Mouse (Mus musculus): ENCODE measurements around the gene Sipa1l3.
A peak's percentile ranks its signal among the peaks of the same experiment; 100 is the strongest.

Sipa1l3 gene

GRCm38 (mm10) chr7:29518421-29519210 lies at the start of gene Sipa1l3:
Gene Sipa1l3 (minus strand): TSS chr7:29518641.
- peak; percentile 97 to 99 for DNase-seq

DNA sequence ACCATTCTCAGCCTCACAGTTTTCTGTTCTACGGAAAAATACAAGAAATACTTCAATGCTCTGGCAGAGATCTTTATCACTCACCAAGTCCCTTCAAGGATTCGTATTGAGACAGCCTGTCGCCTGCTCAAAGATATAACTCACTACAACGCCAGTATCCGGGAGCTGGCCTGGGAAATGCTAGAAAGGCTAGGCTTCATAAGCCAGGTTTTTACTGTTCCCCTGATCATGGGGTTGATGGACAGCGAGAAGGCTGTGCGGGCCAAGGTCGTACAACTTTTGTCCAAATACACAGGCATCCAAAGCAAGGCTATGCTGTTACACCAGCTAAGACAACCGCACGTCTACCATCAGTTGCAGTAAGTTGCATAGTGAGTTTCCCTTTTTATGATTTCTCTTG lies 44.6 kb upstream of the Sipa1l3 start:
- DNase-seq = no peak

DNA sequence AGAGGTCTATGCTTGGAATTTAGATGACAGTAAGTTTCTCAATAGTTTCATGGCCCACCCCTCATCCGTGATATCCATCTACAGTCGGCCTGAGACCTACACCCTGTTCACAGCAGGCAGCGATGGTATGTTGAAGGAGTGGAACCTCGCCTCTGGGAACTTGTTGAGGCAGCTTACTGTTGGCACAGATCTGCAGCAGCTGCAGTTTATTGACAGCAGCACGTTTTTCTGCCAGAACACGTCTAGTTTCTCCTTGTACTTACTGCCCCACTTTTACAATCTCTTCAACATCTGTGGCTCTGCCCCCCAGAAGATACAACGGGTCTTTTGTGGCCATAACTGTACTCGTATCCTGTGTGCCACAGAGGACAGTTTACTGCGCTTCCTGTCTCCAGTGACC lies 42.6 kb upstream of the Sipa1l3 start:
- no peak for DNase-seq

DNA sequence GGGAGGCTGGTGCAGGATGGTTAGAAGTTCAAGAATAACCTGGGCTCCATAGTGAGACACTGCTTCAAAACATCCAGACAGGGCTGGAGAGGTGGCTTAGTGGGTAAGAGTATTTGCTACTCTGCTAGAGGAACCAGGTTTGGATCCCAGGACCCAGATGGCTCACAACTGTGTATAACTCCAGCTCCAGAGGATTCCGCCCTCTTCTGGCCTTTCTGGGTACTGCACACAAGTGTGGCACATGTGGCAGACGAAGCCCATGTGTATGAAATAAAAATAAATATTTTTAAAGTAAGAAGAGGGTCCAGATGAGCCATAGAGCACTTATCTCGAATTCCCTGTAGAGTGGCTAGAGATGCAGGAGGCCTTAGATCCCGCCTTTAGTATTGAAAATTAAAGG lies 40.8 kb upstream of the Sipa1l3 start:
- DNase-seq = peak; percentile 23 to 37

DNA sequence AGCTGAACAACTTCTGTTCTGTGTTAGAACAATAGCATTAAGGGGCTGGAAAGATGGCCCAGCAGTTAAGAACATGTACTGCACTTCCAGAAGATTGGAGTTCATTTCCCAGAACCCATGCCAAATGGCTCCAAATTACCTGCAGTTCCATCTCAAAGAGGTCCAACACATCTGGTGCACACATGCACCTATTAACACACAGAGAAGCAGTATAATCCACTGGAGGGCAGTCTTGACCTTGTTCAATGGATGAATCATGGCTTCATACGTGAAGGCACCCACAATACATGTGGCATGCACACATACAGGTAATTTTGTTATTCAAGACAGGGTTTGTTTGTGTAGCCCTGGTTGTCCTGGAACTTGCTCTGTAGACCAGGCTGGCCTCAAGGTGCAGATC lies 40.3 kb upstream of the Sipa1l3 start:
- DNase-seq = no peak

DNA sequence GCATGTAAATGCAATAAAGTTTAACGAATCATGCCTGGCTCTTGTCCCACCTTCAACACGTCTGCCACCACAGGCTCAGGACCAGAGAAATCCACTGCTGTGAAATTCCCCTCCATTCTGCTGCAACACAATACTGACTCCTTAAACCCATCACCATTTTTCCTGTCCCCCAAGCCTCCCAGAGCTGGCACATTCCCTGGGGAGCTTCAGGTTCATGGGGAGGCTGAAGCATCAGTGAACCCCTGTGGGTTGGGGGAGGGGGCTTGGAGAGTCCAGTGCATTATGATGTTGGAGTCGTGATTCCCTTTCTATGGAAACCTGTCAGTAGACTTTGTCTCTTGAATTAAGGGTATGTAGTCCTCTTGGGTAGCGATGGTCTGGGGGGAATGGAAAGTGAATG lies 37.8 kb upstream of the Sipa1l3 start:
- DNase-seq = no peak

- DNase-seq = no peak
Measured at GRCm38 (mm10) chr7:29555521-29555920, 37.1 kb upstream of the Sipa1l3 start.

- DNase-seq = no peak
Measured at GRCm38 (mm10) chr7:29555051-29555450, 36.6 kb upstream of the Sipa1l3 start.

DNA sequence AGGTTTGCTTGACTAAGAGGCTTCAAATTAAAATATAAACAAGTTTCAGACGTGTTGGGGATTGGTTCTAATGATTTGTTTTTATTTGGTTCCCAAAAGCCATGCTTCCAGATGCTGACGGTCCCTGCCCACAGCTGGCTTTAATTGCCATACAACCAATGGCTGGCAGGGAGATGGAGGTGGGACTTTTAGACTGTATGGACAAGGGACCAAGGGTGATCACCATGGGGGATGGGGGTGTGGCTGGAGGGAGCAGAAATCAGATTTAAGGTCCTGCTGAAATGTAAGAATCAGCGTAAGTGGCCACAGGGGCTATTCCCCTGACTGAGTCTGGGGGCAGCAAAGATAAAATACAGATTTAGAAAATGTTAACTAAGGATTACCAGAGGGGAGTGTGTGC lies 32.2 kb upstream of the Sipa1l3 start:
- DNase-seq = no peak

DNA sequence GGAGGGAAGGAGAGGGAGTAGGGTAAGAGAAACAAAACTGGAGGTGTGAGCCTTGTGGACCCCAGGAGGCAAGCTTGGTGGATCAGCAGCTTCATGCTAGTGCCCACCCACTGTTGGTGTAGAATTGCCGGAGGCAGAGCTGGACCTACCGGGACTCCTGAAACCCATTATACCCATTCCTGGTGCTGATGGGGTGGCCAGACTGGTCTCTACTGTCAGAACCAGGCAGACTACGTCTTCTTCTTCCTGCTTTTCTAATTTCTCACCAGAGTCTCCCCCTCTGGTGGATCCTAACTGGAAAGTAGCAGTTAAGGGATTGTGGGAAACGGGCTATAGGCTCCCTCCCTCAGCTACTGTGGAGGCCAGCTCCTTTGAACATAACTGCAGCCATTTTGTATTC lies 23.2 kb upstream of the Sipa1l3 start:
- no peak for DNase-seq

DNA sequence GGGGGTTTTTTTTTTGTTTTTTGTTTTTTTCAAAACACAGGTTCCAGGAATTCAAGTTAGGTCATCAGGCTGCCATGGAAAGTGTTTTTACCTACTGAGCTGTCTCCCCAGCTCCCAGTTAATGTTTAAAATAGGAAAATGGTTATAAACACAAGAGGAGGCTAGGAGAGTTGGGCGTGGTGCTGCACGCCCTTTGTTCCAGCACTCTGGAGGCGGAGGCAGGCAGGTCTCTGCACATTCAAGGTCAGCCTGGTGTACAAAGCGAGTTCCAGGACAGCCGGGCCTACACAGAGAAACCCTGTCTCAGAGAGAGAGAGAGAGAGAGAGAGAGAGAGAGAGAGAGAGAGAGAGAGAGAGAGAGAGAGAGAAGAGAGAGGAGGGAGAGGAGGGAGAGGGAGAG lies 22.7 kb upstream of the Sipa1l3 start:
- DNase-seq = no peak

DNA sequence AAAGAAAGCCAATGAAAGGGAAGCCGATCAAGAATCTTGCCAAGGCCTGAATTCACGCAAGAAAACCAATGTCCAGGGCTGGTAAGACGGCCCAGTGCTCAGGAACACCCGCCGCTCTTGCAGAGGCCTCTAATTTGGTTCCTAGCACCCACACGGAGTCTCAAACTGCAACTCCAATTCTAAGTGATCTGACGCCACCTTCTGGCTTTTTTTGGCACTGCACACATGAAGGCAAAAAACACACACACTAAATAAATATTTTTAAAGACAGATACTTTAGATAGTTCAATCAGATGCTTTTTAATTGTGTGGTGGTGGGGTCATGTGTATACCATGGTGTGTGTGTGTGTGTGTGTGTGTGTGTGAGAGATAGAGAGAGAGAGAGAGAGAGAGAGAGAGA lies 22.2 kb upstream of the Sipa1l3 start:
- no peak for DNase-seq

- DNase-seq = peak; percentile 92
Measured at GRCm38 (mm10) chr7:29523700-29524099, 5.3 kb upstream of the Sipa1l3 start.

- DNase-seq = peak; percentile 95 to 96
Measured at GRCm38 (mm10) chr7:29521841-29522575, 3.6 kb upstream of the Sipa1l3 start.

- DNase-seq = peak in 1 of 2 experiments; percentile 41
Measured at GRCm38 (mm10) chr7:29521365-29521764, 2.9 kb upstream of the Sipa1l3 start.

GRCm38 (mm10) chr7:29520794-29521193 lies 2.4 kb upstream of the Sipa1l3 start:
- peak; percentile 54 to 58 for DNase-seq

DNA sequence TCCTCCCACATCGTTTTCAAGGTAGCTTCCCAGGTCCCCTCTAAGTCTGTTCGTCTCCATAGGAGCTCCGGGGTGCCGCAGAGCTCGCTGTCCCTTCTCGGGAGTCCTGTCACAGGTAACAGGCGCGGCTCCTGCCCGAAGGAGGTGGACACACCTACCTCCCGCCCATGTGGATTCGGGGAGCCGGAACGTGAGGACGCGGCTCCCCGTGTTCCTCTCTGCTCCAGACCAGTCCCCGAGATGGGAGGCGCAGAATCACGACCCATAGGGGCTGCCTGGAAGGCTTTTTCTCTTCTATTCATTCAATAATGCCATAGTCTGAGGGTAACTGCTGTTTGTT lies 740 bp upstream of the Sipa1l3 start:
- no peak for DNase-seq

- DNase-seq = no peak
Measured at GRCm38 (mm10) chr7:29518054-29518420, 404 bp downstream of the Sipa1l3 start.

- DNase-seq = peak in 1 of 2 experiments; percentile 28
Measured at GRCm38 (mm10) chr7:29517178-29517577, 1.3 kb downstream of the Sipa1l3 start.

- DNase-seq = no peak
Measured at GRCm38 (mm10) chr7:29515652-29516051, 2.8 kb downstream of the Sipa1l3 start.

GRCm38 (mm10) chr7:29512729-29513128 lies 5.7 kb downstream of the Sipa1l3 start:
- DNase-seq = no peak

- DNase-seq = no peak
Measured at GRCm38 (mm10) chr7:29511598-29512275, 6.7 kb downstream of the Sipa1l3 start.

- no peak for DNase-seq
Measured at GRCm38 (mm10) chr7:29508522-29508921, 9.9 kb downstream of the Sipa1l3 start.

Measured in cerebellum, postnatal 10 days (tissue).